Mouse (Mus musculus) B cell, adult 2 months (primary cell): ENCODE data around the gene Fam69b.

Experiments
- DNase-seq, 2 experiments: peaks; one replicate each; pipeline ENCODE4 v3.0.0; 2022

Gene Fam69b

DNA sequence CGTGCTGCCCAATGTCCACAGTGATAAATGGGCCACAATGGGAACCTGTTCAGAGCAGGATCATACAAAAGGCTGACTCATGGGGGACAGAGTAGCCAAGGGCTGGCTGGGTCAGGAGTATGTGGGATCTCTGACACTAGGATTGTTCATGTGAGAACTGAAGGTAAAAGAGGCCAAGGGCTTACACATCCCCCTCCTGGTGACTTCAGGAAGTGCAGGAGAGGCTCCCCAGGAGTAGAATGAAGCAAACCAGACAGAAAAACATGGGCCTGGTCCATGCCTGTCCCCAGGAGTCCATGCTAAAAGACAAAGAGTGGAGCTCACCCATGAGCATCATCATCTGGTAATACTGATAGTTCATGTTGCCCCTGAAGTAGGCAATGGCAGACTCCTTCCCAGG, 35.3 kb downstream of the Fam69b start:
- peak; percentile 66 to 72 for DNase-seq

DNA sequence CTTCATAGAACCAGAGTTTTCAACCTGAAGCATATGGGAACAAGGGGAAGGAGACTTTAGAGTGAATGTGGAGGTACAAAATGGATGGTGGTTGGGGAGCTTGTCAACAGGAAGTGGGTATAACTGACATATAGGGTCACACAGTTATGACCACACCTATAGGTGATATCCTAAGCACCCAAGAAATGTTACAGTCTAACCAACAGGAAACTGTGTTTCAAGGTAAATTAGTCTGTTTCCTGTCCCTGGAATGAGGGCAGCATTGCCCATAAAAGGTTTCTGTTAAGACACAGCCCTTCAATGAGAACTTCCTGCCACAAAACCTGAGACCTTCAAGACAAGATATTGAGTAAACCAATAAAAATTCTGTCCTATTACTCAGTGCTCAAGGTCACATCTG, 40.5 kb downstream of the Fam69b start:
- DNase-seq: no peak

DNA sequence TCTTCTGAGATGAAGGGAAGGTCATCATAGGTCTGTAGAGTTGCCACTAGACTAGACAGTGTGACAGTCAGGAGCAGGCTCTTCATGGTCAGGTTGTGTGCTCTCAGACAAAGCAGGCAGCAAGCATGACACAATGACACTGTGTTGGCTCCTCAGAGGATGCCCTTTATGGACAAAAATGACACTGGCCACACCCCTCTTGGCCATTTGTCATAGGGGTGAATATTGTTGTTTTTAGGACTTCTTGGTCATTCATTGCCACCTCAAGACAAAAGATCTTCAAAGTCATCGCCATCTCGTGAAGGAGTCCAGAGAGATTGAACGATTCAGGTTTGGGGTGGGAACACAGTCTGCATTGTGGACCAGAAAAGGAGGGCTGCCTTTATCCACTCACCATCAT, 42.9 kb downstream of the Fam69b start, which contains the start of gene Lcn4:
Lcn4 (minus strand) TSS at position 101 of the 400 bp plus-strand sequence.
- no peak for DNase-seq
